Mouse (Mus musculus): ENCODE results near the gene Erf. TPM values are rescaled to one million over a fixed set of nuclear protein-coding genes. Genes with fewer than 3 reads are reported as not detected.

The Erf gene
- polyA plus RNA-seq, 1 experiment from 2014 or later = 6.5 TPM

- WGBS (ENCODE audit: insufficient replicate concordance) = 83% methylated on average over 30 of the region's 30 CpGs
- Histone ChIP-seq H3K9ac (no peak overlapping the region), H3K27me3 (replicated peaks) (no peaks in the 10 kb centered on the region), H3K9me3 (replicated peaks) (no peaks in the 10 kb centered on the region), H3K27ac (no peak overlapping the region), H3K36me3 (peaks cover 47% of the 10 kb centered on the region), H3K4me2 (no peak overlapping the region), H3K4me3 (no peak overlapping the region), H3K4me1 (peaks cover 55% of the 10 kb centered on the region)
- ATAC-seq = no peak
Observed at GRCm38 (mm10) chr7:25244562-25245369, 5.8 kb downstream of the Erf start.

DNA sequence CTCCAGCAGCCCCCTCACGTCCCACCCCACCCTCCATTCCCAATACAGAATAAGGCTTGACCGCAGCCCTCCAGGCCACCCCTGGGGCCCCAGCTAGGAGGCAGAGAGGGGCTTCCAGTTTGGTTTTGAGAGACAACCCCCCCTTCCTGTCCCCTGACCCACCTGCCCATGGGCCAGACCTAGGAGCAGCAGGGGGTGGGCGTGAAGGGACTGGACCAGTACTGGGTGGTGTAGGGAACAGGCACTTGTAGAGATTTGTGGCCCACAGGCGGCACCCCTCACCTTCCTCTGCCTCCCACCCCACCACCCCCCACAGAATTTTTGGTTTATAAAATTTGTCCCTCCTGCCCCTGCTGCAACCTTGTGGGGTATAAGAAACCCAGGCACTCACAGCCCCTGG is 7.2 kb downstream of the Erf start:
- 81% methylated on average over 4 of the region's 4 CpGs for WGBS (ENCODE audit: insufficient replicate concordance)
- ATAC-seq = no peak
- Histone ChIP-seq H3K4me1 (peaks cover 54% of the 10 kb centered on the region), H3K4me3 (no peak overlapping the region), H3K4me2 (no peak overlapping the region), H3K9me3 (replicated peaks) (no peaks in the 10 kb centered on the region), H3K9ac (no peak overlapping the region), H3K27me3 (replicated peaks) (no peaks in the 10 kb centered on the region), H3K36me3 (peaks cover 47% of the 10 kb centered on the region), H3K27ac (no peak overlapping the region)

- Histone ChIP-seq H3K36me3 (peaks cover 41% of the 10 kb centered on the region), H3K4me3 (no peak overlapping the region), H3K9me3 (replicated peaks) (no peaks in the 10 kb centered on the region), H3K9ac (0 out of 2 replicates have a peak overlapping the region, but pooled peaks have one; percentile 14), H3K27ac (0 out of 2 replicates have a peak overlapping the region, but pooled peaks have one; percentile 17), H3K4me1 (peaks cover 40% of the 10 kb centered on the region), H3K4me2 (no peak overlapping the region), H3K27me3 (replicated peaks) (no peaks in the 10 kb centered on the region)
- 53% methylated on average over 2 of the region's 2 CpGs for WGBS (ENCODE audit: insufficient replicate concordance)
- ATAC-seq = no peak
Observed at GRCm38 (mm10) chr7:25241062-25241461, 9.5 kb downstream of the Erf start.

- no peak for ATAC-seq
- Histone ChIP-seq H3K4me2 (no peak overlapping the region), H3K9ac (no peak overlapping the region), H3K27me3 (replicated peaks) (no peaks in the 10 kb centered on the region), H3K9me3 (replicated peaks) (no peaks in the 10 kb centered on the region), H3K36me3 (peaks cover 40% of the 10 kb centered on the region), H3K4me1 (peaks cover 40% of the 10 kb centered on the region), H3K27ac (peak overlapping the region; percentile 17), H3K4me3 (no peak overlapping the region)
- WGBS (ENCODE audit: insufficient replicate concordance) = 64% methylated on average over 7 of the region's 7 CpGs
Observed at GRCm38 (mm10) chr7:25240631-25241030, 9.9 kb downstream of the Erf start.

GRCm38 (mm10) chr7:25238829-25239623 is 11.5 kb downstream of the Erf start:
- Histone ChIP-seq H3K4me2 (peak overlapping the region; percentile 91), H3K27me3 (replicated peaks) (no peaks in the 10 kb centered on the region), H3K27ac (peak overlapping the region; percentile 93), H3K36me3 (peaks cover 40% of the 10 kb centered on the region), H3K4me1 (peaks cover 45% of the 10 kb centered on the region), H3K4me3 (peak overlapping the region; percentile 90), H3K9ac (peak overlapping the region; percentile 73), H3K9me3 (replicated peaks) (no peaks in the 10 kb centered on the region)
- 4% methylated on average over 30 of the region's 30 CpGs for WGBS (ENCODE audit: insufficient replicate concordance)
- ATAC-seq = peak; percentile 55

DNA sequence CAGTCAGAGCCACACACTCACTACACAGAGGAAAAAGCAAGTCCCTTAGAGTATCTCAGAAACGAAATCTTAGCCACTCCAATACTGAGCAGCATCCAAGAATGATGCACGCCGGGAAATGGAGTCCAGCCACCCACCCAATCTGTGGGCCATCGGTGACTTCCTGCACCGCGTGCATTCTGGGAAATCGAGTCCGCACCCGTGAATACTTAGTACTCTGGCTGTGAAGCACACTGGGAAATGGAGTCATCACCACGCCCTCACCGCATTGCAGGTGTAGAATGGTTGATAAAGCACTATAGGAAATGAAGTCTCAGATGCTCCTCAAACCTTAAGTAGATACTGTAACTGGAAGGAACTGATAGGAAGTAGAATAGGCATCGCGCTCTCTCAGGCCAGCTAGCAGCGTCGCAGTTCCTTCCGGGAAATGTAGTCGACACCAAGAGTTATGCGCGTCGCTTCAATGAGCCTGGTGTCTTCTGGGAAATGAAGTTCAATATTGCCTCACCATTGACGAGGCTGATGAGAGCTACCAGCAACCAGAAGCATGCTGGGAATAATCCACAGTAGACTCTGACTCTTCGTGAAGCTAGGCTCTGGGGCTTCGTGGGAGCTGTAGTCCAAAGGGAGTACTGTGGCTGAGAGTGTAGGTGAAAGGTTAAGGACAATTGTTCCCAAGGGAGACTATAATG is 12.4 kb downstream of the Erf start:
- ATAC-seq = peak; percentile 90
- H3K4me2 ChIP-seq = peak overlapping the region; percentile 91
- peaks cover 40% of the 10 kb centered on the region for H3K36me3 ChIP-seq
- H3K4me3 ChIP-seq = peak overlapping the region; percentile 90
- WGBS (ENCODE audit: insufficient replicate concordance) = under 1% methylated on average over 23 of the region's 23 CpGs
- no peaks in the 10 kb centered on the region for H3K9me3 ChIP-seq (replicated peaks)
- no peaks in the 10 kb centered on the region for H3K27me3 ChIP-seq (replicated peaks)
- H3K9ac ChIP-seq = peak overlapping the region; percentile 98
- peak overlapping the region; percentile 93 for H3K27ac ChIP-seq
- peaks cover 45% of the 10 kb centered on the region for H3K4me1 ChIP-seq

GRCm38 (mm10) chr7:25237249-25238014 is 13.1 kb downstream of the Erf start, which contains the start of gene Gsk3a:
Gene Gsk3a, minus strand, starts transcription at chr7:25237851.
- Histone ChIP-seq H3K27me3 (replicated peaks) (no peaks in the 10 kb centered on the region), H3K4me1 (peaks cover 45% of the 10 kb centered on the region), H3K4me2 (peak within 1 kb of the TSS; percentile 91), H3K9me3 (replicated peaks) (no peaks in the 10 kb centered on the region), H3K27ac (peak within 1 kb of the TSS; percentile 93), H3K36me3 (peaks cover 40% of the 10 kb centered on the region), H3K9ac (peak within 1 kb of the TSS; percentile 98), H3K4me3 (peak within 1 kb of the TSS; percentile 90)
- under 1% methylated on average over 54 of the region's 76 CpGs for WGBS (ENCODE audit: insufficient replicate concordance)
- peak; percentile 82 for ATAC-seq

GRCm38 (mm10) chr7:25235526-25235925 is 15.0 kb downstream of the Erf start:
- Histone ChIP-seq H3K27ac (no peak overlapping the region), H3K36me3 (peaks cover 57% of the 10 kb centered on the region), H3K9me3 (replicated peaks) (no peaks in the 10 kb centered on the region), H3K4me2 (peak overlapping the region; percentile 91), H3K4me3 (peak overlapping the region; percentile 90; the same call in 1 of the 2 replicates), H3K4me1 (peaks cover 43% of the 10 kb centered on the region), H3K27me3 (replicated peaks) (no peaks in the 10 kb centered on the region), H3K9ac (peak overlapping the region; percentile 98)
- WGBS (ENCODE audit: insufficient replicate concordance) = 92% methylated on average over 5 of the region's 5 CpGs
- no peak for ATAC-seq

DNA sequence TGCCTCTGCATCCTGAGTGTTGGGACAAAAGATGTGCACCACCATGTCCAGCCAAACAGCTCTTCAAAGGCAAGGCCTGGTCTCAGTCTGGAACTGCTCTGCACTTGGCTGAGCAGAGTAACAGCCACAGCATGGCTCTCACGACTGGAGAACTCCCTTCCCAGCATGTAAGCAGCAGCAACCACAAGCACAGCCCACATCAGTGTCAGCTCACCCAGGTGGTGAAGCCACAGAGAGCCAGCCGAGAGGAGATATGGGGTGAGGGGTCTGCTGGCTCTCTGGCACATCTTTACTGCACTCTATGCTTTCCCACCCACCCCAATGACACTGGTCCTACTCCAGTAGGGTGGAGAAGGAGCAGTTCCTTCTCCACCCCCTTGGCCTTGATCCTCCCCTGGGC is 17.5 kb downstream of the Erf start:
- Histone ChIP-seq H3K36me3 (peaks cover 79% of the 10 kb centered on the region), H3K4me2 (no peak overlapping the region)

DNA sequence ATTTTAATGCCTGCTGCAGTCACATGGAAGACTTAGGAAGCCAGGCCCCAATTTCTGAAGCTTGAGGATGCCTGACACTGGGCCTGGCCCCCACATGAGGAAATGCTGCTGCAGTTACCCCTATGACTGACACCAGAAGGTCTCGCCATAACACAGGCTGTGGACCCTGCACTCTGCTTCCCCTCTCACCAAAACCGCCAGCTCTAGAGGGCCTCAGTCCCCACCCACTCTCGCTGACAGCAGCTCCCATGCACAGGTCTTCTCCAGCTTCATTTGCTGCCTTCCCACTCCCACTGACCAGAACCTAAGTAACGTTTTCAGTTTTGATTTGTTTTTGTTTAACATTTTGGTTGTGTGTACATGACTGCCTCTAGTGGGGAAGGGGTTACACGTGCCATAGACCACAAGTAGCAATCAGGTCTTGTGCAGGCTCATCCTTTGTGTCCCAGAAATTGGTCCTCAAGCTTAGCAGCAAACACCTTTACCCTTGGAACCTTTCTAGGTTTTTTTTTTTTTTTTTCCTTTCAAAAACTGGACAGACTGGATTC is 18.4 kb downstream of the Erf start:
- peaks cover 38% of the 10 kb centered on the region for H3K4me1 ChIP-seq
- H3K27me3 ChIP-seq (replicated peaks) = no peaks in the 10 kb centered on the region
- peaks cover 88% of the 10 kb centered on the region for H3K36me3 ChIP-seq
- H3K4me2 ChIP-seq = no peak overlapping the region
- no peak overlapping the region for H3K27ac ChIP-seq
- no peak overlapping the region for H3K4me3 ChIP-seq
- no peak overlapping the region for H3K9ac ChIP-seq
- 61% methylated on average over 5 of the region's 5 CpGs for WGBS (ENCODE audit: insufficient replicate concordance)
- no peaks in the 10 kb centered on the region for H3K9me3 ChIP-seq (replicated peaks)
- no peak for ATAC-seq

More for the DNA sequence above, 17.5 kb downstream of the Erf start:
- Histone ChIP-seq H3K4me1 (peaks cover 29% of the 10 kb centered on the region), H3K4me3 (no peak overlapping the region), H3K9ac (no peak overlapping the region), H3K27ac (no peak overlapping the region), H3K27me3 (replicated peaks) (no peaks in the 10 kb centered on the region), H3K9me3 (replicated peaks) (no peaks in the 10 kb centered on the region)
- no peak for ATAC-seq
- 75% methylated on average over 2 of the region's 2 CpGs for WGBS (ENCODE audit: insufficient replicate concordance)

Measured in liver, embryonic 12.5 days (tissue).